Mouse (Mus musculus) ES-E14 (cell line): ENCODE data around the gene Cox7a2.
A peak's percentile ranks its signal among the peaks of the same experiment; 100 is the strongest.

ENCODE experiments used
- CHD2 ChIP-seq: IDR thresholded peaks from 2 replicates; pipeline ENCODE4 v1.6.1; 2014; ENCODE audit warnings: mild to moderate bottlenecking, low read depth, low read length, inconsistent platforms
- HCFC1 ChIP-seq: IDR thresholded peaks from 2 replicates; pipeline ENCODE4 v1.6.1; 2012; ENCODE audit warnings: low read length, inconsistent platforms, borderline replicate concordance; ENCODE audit not compliant: insufficient read depth

DNA sequence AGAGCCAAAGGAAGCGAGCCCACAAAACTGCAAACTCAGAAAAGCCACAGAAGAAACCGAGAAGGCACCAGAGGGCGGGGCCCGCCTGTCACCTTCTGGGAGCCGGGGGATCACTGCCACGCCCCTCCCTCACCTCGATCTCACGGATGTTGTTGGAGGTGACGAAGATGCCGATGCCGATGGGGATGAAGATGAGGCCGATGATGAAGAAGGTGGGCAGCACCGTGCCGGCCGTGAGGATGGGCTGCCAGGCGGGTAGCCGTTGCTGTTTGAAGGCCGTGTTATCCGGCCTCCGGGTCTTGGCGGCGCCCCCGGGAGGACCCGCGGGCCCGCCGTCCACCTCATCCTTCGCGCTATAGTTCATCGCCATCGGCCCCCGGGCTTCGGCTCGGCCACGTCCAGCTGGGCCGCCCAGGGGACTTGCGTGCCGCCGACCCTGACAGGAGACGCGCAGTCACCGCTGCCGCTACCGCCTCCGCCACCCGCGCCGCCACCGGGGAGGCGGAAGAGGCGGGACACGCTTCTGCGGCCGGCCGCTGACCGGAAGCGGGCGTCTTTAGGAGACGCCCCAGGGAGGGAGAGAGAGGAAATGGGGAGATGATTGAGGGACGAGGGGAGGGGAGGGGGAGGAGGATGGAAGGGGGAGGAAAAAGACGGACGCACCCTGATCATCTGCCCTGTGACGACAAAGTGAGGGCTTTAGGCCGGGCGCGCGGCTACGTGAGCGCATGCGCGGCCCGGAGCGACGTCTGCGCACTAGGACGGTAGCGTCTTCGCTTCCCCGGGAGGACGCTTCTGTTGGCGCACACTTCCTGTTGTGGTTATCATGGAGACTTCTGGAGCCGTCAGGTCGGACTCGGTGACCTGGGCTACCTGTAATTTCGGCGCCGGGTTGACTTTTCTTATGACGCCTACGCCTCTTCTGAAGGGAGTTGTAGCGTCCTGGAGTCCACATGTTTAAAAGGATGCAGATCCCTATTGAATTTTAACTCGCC lies 33.5 kb upstream of the Cox7a2 start, which contains the start of gene Tmem30a:
- TF ChIP-seq CHD2 (no peak), HCFC1 (peak; percentile 78; the same call in 1 of the 2 replicates)
